Mouse (Mus musculus): ENCODE measurements around the gene Axin2.

GRCm38 (mm10) chr11:108965740-108966139 is 45.6 kb downstream of the Axin2 start:
- no peak for TF ChIP-seq CTCF (IDR thresholded peaks at IDR 0.05; ENCODE audit: low read depth)
- no peak for TF ChIP-seq EP300 (optimal IDR thresholded peaks at IDR 0.05)
